Mouse (Mus musculus) induced T-regulatory cell, adult 2 months (primary cell): Measurements from ENCODE around the gene Swap70.

Experiments used
- DNase-seq: peaks from one replicate; pipeline ENCODE4 v3.0.0-alpha.2; 2012; ENCODE audit warnings: low read depth

Gene Swap70

DNA sequence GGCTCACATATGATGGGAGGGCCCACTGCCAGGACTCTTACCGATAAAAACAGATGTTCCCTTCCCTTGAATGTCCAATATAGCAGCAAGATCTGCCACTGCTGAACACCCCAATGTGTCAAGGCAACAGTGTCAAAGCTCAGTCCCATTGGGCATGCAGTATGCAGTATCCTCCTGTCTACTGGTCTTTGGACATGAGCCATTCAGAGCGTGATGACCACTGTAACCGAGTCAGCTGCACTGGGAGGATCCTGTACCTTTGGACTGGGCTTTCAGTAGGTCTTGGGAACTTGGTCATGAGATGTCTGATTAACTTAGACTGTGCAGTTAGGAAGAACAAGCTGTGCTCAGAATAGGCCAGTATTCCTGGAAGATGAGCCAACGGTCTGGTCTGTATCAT lies 84.0 kb downstream of the Swap70 start:
- no peak for DNase-seq

DNA sequence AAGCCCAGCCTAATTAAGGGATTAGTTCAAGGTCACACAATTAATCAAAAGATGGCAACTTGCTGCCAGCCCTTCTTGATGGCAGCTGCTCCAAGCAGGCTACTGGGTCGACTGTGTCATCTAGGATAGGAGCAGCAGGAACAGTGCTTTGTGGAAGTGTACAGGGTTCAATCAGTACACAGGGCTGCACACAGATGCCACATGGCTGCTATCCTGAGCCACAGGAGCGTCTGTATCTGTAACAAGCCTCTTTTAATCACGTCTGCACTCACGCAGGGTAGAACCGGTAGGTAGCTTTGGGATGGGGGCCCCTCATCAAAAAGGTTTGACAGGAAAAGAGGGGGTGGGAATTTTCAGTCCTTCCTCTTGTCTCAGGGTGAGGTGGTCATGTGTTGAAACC lies 84.8 kb downstream of the Swap70 start:
- DNase-seq, result no peak

DNA sequence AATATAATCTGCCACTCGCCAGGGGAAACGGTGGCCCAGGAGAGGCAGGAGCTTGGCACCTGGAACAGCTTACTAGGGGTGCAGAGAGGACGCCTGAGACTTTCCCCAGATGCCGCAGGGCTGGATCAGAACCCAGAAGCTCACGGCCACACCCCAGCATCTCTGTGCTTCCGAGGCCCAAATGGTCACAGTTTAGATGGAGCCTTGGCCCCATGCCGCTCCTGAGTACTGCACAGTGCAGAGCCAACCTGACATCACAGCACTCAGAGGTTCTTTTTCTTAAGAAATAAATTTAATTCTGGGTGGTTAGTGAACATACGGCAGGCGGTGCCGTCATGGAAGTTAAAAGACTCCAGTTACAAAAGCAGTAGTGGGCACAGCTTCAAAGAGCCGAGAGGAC lies 86.2 kb downstream of the Swap70 start:
- no peak for DNase-seq

DNA sequence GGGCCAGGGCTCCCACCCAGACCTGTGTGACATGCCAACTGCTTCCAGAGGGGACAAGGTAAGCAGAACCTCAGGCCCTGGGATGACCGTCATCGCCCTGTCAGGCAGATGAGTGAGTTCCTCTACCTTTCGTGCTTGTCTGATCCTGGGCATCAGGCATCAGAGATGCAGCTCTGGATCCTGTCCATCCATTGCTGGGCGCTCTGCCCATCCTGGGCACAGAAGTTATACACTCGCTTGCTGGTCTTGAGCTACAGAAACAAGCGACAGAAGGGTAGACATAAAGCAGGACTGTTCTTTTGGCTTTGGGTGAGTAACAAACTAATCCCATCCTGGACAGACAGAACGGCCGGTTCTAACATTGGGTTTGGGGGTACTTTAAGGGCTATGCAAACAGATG lies 87.7 kb downstream of the Swap70 start:
- DNase-seq, result no peak

DNA sequence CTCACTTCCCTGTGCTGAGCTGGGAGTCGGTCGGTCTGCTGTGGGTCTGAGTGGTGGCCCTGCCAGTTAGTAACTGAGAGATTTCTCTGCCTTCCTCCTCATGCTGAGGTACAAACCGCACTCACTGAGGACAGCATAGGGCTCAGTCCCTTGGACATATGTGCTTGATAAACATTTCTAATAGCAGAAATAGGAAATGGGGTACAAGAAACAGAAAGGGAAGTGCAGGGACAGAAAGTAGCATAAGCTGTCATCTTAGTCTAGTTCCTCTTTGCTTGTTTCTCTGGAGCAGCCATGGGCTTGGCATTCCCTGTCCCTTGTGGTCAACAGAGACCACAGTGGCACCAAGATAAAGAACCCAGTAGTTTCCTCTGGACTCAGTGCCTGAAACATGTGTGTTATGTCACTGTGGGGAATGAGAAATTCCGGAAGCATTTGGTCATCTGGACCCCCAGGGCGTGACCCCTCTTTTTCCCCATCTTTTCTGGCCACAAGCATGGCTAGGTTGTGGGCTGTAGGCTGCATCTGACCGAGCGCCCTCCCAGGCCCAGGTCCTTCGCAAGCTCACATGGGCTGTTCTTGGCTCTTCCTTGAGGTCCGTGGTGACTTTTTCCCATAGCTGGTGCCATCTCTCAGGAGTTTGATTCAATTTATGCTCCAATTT lies 92.0 kb downstream of the Swap70 start:
- DNase-seq, result no peak

DNA sequence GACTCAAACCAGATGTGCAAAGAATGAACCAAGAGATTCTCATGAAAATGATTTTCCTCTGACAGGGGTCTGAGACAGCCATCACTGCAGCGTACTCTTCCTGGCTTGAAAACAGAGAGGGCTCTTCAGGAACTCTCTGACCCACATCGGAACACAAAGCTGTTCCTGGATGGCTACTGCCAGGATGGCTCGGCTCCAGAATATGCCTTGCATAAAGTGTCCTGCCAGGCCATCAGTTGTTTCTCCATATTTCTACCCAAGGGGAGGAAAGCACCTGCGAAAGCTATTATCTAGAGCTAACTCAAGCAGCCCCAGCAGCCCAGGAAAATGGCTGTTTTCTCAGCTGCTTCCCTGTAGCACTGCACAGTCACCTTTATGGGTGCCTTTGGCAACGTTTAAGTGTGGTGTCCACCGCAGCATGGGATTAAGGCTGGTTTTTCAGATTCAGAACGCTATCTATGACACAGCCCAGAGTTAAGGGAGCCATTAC lies 92.9 kb downstream of the Swap70 start:
- DNase-seq, result no peak

DNA sequence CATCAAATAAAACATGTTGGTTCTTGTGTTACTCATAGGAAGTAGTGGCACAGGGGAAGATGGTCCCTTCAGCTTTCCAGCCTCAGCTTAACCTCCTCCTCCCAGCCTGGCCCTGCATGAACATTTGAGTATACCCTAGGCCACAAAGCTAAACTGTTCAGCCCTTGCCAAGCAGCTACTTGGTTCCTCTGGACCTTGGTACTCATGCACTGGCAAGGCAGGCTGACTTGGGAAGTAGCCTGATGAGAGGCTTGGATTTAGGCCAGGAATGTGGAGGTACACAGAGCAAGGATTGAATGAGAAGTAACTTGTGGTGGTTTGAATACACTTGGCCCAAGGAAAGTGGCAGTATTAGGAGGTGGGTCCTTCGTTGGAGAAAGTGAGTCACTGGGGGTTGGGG lies 93.8 kb downstream of the Swap70 start:
- no peak for DNase-seq

DNA sequence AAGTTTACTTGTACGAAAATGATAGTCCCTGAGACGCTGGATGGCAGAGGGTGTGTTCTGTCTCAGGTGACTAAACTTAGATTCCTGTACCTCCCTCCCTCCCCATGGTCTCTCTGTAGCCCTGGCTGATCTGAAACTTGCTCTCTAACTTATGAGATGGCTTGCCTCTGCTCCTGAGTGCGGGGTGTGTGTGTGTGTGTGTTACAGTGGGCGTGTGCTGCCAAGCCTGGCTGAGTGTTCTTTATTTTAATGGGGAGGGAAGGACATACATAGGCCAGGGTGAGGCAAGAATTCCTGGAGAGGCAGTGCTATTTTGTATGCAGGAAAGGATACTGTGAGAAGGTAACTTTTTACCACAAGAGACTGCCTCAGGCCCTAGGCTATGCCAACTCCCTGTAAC lies 95.9 kb downstream of the Swap70 start:
- no peak for DNase-seq

DNA sequence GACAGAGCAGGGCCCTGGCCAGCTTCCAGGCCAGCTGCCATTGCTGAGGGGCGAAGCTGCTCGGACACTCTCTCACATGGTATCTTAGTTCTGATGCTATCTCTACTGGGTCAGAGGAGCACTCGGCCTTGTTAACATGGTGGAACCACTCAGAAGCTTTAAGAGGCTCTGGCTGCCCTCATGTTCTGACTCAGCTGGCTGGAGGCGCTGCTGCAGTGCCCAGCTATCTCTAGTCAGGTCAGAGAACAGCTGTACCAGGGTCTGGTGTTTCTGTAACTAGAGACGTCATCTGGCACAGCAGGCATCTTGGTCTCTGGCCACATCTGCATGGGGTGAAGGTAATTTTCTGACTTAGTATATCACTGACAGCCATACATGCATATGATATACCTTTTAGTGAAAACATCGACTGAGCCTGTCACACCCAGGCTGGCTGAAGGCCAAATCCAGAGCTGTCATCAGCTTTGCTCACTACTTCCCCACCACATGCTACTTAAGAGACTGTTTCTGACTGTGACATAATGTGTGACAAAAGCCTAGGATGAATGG lies 97.5 kb downstream of the Swap70 start:
- no peak for DNase-seq

DNA sequence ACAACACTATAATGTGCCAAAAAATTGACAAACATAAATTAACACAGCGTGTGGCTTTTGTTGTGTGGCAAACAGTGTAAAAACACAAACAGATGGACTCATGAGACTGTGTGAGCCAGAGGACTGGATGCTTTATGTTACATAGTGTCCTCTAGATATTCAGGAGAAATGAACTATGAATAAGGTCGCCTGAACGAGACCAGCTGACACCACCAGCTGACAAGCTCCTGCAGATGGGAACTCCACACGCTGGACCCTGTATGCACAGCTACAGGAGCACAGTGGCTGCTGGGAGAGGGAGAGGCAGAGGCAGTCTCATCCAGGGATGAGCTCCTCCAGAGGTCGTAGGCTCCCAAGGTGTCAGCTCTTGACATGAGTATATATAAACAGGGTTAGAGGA lies 99.6 kb downstream of the Swap70 start:
- no peak for DNase-seq

DNA sequence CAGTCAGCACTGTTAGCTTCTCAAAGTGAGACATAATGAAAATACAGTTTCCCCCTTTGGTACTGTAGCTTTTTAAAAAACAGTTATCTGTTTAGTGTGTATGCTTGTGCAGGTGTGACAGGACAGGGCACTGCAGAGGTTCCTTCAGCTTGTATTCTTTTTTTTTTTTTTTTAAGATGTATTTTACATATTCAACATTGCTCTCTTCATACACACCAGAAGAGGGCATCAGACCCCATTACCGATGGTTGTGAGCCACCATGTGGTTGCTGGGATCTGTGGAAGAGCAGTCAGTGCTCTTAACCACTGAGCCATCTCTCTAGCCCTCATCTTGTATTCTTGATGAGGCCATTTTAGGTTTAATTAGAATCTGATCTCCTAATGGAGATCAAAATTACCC lies 103.3 kb downstream of the Swap70 start:
- DNase-seq, result no peak

DNA sequence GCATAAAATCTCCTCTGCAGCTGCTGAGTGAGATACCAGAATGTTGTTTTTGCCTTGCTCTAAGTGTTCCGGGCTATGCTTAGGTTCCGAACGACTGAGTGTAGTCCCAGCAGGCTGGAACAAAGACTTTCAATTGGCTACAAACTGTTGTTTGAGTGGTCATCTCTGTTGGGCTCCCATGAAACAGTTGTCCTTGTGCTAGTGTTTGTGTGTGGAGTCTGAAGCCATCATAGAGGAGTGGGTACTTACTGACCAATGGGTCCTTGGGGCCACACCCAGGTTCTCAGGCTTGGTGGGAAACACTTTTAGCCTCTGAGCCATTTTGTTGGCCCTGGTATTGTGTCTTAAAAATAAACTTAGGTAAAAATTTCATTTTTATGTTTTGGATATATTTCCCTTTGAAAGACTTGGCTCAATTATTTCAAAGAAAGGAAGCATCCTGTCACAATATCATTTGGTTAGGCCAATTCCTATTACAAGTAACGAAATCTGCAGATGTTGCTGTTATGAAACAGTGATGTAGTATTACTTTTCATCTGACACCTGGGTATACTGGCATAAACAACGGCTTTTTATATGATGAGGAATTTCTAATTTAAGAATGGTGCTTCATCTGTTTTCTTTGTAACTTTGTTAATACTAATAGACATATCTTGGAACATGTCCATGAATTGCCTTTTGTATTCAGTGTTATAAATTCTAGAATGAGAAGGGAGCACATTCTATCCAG lies 104.0 kb downstream of the Swap70 start:
- DNase-seq, result no peak
